Mouse (Mus musculus): Measurements from ENCODE around the gene Hba-a1.
"Not testable (repeated sequence)": the region's sequence is repeated elsewhere in the genome, so short reads cannot be mapped to it uniquely, and the experiment has no call there.

Hba-a1 gene

GRCm38 (mm10) chr11:32262674-32263415, 20.5 kb upstream of the Hba-a1 start:
- no peak for DNase-seq (ENCODE audit: low read depth in 1 of 2, low spot score in 2 of 2)

GRCm38 (mm10) chr11:32265117-32265738, 18.1 kb upstream of the Hba-a1 start:
- no peak for DNase-seq (ENCODE audit: low read depth in 1 of 2, low spot score in 2 of 2)

- DNase-seq (ENCODE audit: low read depth in 1 of 2, low spot score in 2 of 2), result no peak
Observed at GRCm38 (mm10) chr11:32266194-32266593, 17.1 kb upstream of the Hba-a1 start.

GRCm38 (mm10) chr11:32266776-32267175, 16.5 kb upstream of the Hba-a1 start:
- DNase-seq (ENCODE audit: low read depth in 1 of 2, low spot score in 2 of 2), result no peak

- peak; percentile 84 to 89 for DNase-seq (ENCODE audit: low read depth in 1 of 2, low spot score in 2 of 2)
Observed at GRCm38 (mm10) chr11:32267188-32267884, 16.0 kb upstream of the Hba-a1 start, which contains the start of gene Nprl3. TSS of gene Nprl3 (minus strand) at chr11:32267707.

- DNase-seq (ENCODE audit: low read depth in 1 of 2, low spot score in 2 of 2), result no peak
Observed at GRCm38 (mm10) chr11:32267964-32268363, 15.3 kb upstream of the Hba-a1 start.

GRCm38 (mm10) chr11:32268952-32269351, 14.4 kb upstream of the Hba-a1 start:
- DNase-seq (ENCODE audit: low read depth in 1 of 2, low spot score in 2 of 2), result no peak

GRCm38 (mm10) chr11:32271178-32271577, 12.1 kb upstream of the Hba-a1 start:
- no peak for DNase-seq (ENCODE audit: low read depth in 1 of 2, low spot score in 2 of 2)

GRCm38 (mm10) chr11:32276347-32276746, 7.0 kb upstream of the Hba-a1 start, which contains the start of gene Hba-x:
TSS of gene Hba-x (plus strand) at chr11:32276400.
- no peak for DNase-seq (ENCODE audit: low read depth in 1 of 2, low spot score in 2 of 2)

- no peak for DNase-seq (ENCODE audit: low read depth in 1 of 2, low spot score in 2 of 2)
Observed at GRCm38 (mm10) chr11:32277736-32278457, 5.4 kb upstream of the Hba-a1 start.

GRCm38 (mm10) chr11:32278458-32278957, 4.8 kb upstream of the Hba-a1 start:
- no peak for DNase-seq (ENCODE audit: low read depth in 1 of 2, low spot score in 2 of 2)

GRCm38 (mm10) chr11:32280646-32281045, 2.7 kb upstream of the Hba-a1 start:
- DNase-seq (ENCODE audit: low read depth in 1 of 2, low spot score in 2 of 2), result no peak

- no peak for DNase-seq (ENCODE audit: low read depth in 1 of 2, low spot score in 2 of 2)
Observed at GRCm38 (mm10) chr11:32281416-32282144, 1.7 kb upstream of the Hba-a1 start.

- DNase-seq (ENCODE audit: low read depth in 1 of 2, low spot score in 2 of 2), result not testable (repeated sequence)
Observed at GRCm38 (mm10) chr11:32284582-32284981, 1.3 kb downstream of the Hba-a1 start.

GRCm38 (mm10) chr11:32285031-32285775, 1.9 kb downstream of the Hba-a1 start:
- DNase-seq (ENCODE audit: low read depth in 1 of 2, low spot score in 2 of 2), result no peak

- DNase-seq (ENCODE audit: low read depth in 1 of 2, low spot score in 2 of 2), result not testable (repeated sequence)
Observed at GRCm38 (mm10) chr11:32285887-32286286, 2.6 kb downstream of the Hba-a1 start.

GRCm38 (mm10) chr11:32286695-32287492, 3.6 kb downstream of the Hba-a1 start, which contains the start of gene Hbq1b:
TSS of gene Hbq1b (plus strand) at chr11:32286965.
- DNase-seq (ENCODE audit: low read depth in 1 of 2, low spot score in 2 of 2), result peak; percentile 37 to 40

GRCm38 (mm10) chr11:32287493-32287825, 4.1 kb downstream of the Hba-a1 start:
- DNase-seq (ENCODE audit: low read depth in 1 of 2, low spot score in 2 of 2), result no peak

GRCm38 (mm10) chr11:32292819-32293218, 9.5 kb downstream of the Hba-a1 start:
- not testable (repeated sequence) for DNase-seq (ENCODE audit: low read depth in 1 of 2, low spot score in 2 of 2)

All from monocyte, adult 2 months (primary cell).